Mouse (Mus musculus): ENCODE results near the gene Rad23a. TPM values are rescaled to one million over a fixed set of nuclear protein-coding genes. Genes with fewer than 3 reads are reported as not detected.
"Not testable (repeated sequence)": the region's sequence is repeated elsewhere in the genome, so short reads cannot be mapped to it uniquely, and the experiment has no call there.

Rad23a gene
- total RNA-seq, 2 experiments from 2014 or later: 273 to 296 TPM

DNA sequence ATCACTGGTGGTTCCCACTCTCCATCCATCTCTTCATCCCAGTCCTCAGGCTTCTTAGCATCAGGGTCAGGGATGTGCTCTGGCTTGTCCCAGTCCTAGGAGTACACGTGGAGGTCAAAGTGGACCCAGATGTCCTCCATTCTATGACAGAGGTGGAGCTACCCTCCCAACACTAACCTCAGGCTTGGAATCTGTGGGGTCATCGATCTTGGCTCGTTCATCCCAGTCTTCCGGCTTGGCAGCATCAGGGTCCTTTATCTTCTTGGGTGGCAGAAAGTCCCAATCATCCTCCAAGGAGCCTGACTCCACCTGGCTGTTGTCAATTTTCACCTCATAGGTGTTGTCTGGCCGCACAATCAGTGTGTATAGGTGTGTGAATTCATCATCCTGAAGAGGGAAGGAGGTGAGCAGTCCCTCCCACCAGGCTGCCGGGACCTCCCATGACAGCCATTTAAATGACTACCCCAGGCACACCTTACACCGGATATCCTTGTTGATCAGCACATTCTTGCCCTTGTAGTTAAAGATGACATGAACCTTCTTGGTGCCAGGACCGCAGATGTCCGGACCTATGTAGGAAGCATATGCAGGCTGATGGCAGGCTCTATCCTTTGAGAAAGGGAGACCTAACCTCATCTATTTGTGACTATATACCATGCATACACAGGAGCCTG is 4.1 kb upstream of the Rad23a start:
- ATAC-seq (replicated peaks; ENCODE audit: low FRiP score, poor library complexity, severe bottlenecking): no peak

GRCm38 (mm10) chr8:84841514-84841913 is 1.0 kb upstream of the Rad23a start:
- ATAC-seq (replicated peaks; ENCODE audit: low FRiP score, poor library complexity, severe bottlenecking): no peak

- ATAC-seq (replicated peaks; ENCODE audit: low FRiP score, poor library complexity, severe bottlenecking): no peak
Observed at GRCm38 (mm10) chr8:84839875-84840247, 604 bp downstream of the Rad23a start.

GRCm38 (mm10) chr8:84839411-84839810 is 1.1 kb downstream of the Rad23a start:
- ATAC-seq (replicated peaks; ENCODE audit: low FRiP score, poor library complexity, severe bottlenecking): no peak

GRCm38 (mm10) chr8:84838513-84838912 is 2.0 kb downstream of the Rad23a start:
- peak; percentile 81 for ATAC-seq (replicated peaks; ENCODE audit: low FRiP score, poor library complexity, severe bottlenecking)

- no peak for ATAC-seq (replicated peaks; ENCODE audit: low FRiP score, poor library complexity, severe bottlenecking)
Observed at GRCm38 (mm10) chr8:84837912-84838470, 2.5 kb downstream of the Rad23a start.

- no peak for ATAC-seq (replicated peaks; ENCODE audit: low FRiP score, poor library complexity, severe bottlenecking)
Observed at GRCm38 (mm10) chr8:84837149-84837911, 3.1 kb downstream of the Rad23a start.

DNA sequence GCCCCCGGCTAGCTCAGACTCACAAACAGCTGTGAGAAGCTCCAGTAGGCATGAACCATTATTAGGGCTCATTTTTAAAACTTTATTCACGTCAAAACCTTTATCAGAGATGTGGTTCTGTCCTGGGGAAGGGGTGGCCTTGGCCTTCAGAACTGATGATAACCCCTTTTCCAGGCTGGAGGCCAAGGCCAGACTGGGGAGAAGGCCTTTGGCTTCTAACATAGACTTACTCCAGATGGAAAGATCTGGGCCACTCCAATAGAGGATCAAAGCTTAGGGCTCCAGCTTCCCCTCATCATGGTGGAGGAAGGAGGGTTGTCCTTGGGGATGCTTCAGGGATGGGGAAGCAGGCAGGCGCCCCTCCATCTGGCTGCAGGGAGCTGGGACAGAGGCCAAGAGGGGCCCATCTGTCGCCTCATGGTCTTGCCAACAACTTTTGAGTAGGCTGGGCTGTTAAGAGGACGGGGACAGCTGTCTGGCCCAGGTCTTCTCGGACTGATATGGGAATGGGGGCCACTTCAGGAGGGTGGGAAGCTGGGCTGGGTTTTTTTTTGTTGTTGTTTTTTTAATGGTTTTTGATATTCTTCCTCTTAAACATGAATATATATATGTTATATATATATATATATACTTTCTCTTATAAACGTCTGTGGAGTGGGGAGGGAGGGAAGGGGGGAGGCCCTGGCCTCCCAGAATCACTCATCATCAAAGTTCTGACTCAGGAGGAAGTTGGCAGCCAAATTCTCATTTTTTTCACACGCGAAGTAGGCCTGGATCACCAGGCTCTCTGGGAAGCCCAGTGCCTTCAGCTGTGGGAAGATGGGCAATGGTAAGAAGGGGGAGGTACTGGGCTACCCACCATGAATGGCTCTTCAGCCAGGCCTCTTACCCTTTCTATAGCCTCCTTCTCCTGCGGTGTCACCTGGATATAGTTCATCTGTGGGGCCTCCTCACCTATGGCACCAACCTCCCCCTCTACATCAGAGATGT is 5.3 kb downstream of the Rad23a start:
- no peak for ATAC-seq (replicated peaks; ENCODE audit: low FRiP score, poor library complexity, severe bottlenecking)

DNA sequence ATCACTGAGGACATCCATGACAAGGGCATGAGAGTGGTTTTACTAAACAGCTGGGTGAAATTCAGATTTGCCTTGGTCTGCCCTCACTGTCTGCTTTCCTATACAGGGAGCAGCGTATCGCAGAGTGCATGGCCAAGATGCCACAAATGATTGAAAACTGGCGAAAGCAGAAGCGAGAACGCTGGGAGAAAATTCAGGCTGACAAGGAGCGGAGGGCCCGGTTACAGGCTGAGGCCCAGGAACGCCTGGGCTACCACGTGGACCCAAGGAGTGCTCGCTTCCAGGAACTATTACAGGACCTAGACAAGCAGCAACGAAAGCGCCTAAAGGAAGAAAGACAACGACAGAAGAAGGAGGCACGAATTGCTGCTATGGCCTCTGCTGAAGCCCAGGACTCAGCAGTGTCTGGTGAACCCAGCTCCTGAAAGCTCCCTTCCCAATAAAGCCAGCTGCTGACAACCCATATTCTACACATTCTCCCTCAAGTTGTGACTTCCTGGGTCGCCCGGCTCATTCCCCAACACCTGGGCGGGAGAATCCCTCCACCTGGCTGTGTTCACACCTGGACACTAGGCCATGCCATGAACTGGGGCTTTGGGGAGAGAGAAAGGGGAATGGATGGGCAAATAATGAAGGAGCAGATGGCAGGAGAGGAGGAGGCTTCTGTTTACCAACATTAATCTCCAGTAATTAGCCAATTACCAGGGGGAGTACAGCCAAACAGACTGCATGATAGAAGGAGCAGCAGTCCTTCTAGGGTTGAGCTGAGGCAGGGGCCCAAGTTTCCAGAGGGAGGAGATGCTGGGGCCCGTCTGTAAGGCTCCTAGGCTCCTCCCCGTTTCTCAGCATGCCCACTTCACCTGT is 6.2 kb downstream of the Rad23a start:
- ATAC-seq (replicated peaks; ENCODE audit: low FRiP score, poor library complexity, severe bottlenecking): no peak

- no peak for ATAC-seq (replicated peaks; ENCODE audit: low FRiP score, poor library complexity, severe bottlenecking)
Observed at GRCm38 (mm10) chr8:84832759-84833742, 7.4 kb downstream of the Rad23a start.

GRCm38 (mm10) chr8:84832034-84832717 is 8.3 kb downstream of the Rad23a start:
- peak; percentile 78 for ATAC-seq (replicated peaks; ENCODE audit: low FRiP score, poor library complexity, severe bottlenecking)

DNA sequence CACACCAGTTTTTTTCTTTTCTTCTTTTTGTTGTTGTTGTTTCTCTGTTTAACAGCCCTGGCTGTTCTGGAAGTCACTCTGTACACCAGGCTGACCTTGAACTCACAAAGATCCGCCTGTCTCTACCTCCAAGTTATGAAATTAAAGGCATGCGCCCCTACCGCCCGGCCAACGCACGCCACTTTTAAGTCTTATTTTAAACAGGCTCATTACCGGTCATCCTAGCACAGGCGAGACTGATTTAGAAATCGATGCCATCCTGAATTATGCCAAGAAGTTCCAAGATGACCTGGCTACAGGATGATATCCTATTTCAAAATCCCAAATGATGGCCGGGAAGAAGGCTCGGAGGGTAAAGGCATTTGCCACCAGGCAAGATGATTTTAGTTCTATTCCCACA is 9.0 kb downstream of the Rad23a start, which contains the start of gene Gadd45gip1:
Gadd45gip1 (plus strand) TSS at position 33 of the 400 bp plus-strand sequence.
- ATAC-seq (replicated peaks; ENCODE audit: low FRiP score, poor library complexity, severe bottlenecking): peak; percentile 81

DNA sequence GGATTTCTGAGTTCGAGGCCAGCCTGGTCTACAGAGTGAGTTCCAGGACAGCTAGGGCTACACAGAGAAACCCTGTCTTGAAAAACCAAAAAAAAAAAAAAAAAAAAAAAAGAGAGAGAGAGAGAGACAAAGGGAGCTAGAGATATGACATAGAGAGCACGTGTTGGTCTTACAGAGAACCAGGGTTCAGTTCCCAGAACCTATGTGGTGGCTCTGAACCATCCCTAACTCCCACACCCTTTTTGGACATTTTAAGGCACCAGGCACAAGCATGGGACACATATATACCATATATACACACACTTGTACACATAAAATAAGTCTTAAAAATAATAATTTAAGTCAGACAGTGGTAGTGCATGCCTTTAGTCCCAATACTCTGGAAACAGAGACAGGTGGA is 13.9 kb downstream of the Rad23a start:
- ATAC-seq (replicated peaks; ENCODE audit: low FRiP score, poor library complexity, severe bottlenecking): not testable (repeated sequence)

- ATAC-seq (replicated peaks; ENCODE audit: low FRiP score, poor library complexity, severe bottlenecking): no peak
Observed at GRCm38 (mm10) chr8:84825636-84826035, 14.8 kb downstream of the Rad23a start.

- ATAC-seq (replicated peaks; ENCODE audit: low FRiP score, poor library complexity, severe bottlenecking): peak; percentile 98
Observed at GRCm38 (mm10) chr8:84823653-84824052, 16.8 kb downstream of the Rad23a start.

- no peak for ATAC-seq (replicated peaks; ENCODE audit: low FRiP score, poor library complexity, severe bottlenecking)
Observed at GRCm38 (mm10) chr8:84822723-84823122, 17.7 kb downstream of the Rad23a start, which contains the start of gene Dand5. Gene Dand5 (minus strand): TSS chr8:84822823.

DNA sequence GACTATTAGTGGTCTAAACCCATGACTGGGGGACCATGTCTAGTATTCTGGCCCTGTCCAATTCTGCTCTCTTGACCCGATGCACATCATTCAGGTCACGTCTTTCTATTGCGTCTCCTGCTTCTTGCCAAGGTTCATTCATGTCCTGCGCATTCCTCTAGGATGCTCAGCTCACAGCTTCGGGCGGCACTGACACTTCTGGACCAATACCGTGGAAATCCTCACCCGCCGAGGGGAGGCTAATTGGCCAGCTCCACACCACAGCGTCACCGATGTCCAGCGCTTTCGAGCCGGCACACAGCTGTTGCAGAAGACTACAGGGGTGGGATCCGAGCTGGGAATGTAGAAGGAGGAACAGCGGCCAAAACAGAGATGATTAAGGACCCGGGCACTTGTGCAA is 24.3 kb downstream of the Rad23a start:
- no peak for ATAC-seq (replicated peaks; ENCODE audit: low FRiP score, poor library complexity, severe bottlenecking)

Measured in erythroid progenitor cell, adult 5-6 weeks (primary cell).